Mouse (Mus musculus) small intestine, adult 2 months (tissue): ENCODE results near the gene Thada.

ENCODE experiments used
- CTCF ChIP-seq: fragments of 200-500 bp; IDR thresholded peaks from 2 replicates; pipeline ENCODE4 v1.5.1; 2012; ENCODE audit warnings: low read depth, mild to moderate bottlenecking, control low read depth, inconsistent platforms, low read length, moderate library complexity, mixed read lengths; ENCODE audit not compliant: insufficient replicate concordance, insufficient read length; ENCODE audit errors: extremely low read depth
- POLR2A ChIP-seq: fragments of 200-500 bp; IDR thresholded peaks from 2 replicates; pipeline ENCODE4 v1.6.1; 2012; ENCODE audit warnings: low read depth, mild to moderate bottlenecking, control low read depth, inconsistent platforms, low read length, moderate library complexity

- TF ChIP-seq CTCF, result no peak
- TF ChIP-seq POLR2A, result no peak
Measured at GRCm38 (mm10) chr17:84328526-84328925, 137.5 kb downstream of the Thada start.
